Mouse (Mus musculus): ENCODE results near the gene Gm11168.
"Not testable (repeated sequence)": the region's sequence is repeated elsewhere in the genome, so short reads cannot be mapped to it uniquely, and the experiment has no call there.

Gene Gm11168

DNA sequence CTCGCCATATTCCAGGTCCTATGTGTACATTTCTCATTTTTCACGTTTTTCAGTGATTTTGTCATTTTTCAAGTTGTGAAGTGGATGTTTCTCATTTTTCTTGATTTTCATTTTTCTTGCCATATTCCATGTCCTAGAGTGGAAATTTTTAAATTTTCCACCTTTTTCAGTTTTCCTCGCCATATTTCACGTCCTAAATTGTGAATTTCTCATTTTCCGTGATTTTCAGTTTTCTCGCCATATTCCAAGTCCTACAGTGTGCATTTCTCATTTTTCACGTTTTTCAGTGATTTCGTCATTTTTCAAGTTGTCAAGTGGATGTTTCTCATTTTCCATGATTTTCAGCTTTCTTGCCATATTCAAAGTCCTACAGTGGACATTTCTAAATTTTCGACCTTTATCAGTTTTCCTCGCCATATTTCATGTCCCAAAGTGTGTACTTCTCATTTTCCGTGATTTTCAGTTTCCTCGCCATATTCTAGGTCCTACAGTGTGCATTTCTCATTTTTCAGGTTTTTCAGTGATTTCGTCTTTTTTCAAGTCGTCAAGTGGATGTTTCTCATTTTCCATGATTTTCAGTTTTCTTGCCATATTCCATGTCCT lies at the start of gene Gm11168:
Gm11168 (plus strand) TSS at position 553 of the 603 bp plus-strand sequence.
- in situ Hi-C loops (cut with MseI, MboI) = not testable (repeated sequence)

DNA sequence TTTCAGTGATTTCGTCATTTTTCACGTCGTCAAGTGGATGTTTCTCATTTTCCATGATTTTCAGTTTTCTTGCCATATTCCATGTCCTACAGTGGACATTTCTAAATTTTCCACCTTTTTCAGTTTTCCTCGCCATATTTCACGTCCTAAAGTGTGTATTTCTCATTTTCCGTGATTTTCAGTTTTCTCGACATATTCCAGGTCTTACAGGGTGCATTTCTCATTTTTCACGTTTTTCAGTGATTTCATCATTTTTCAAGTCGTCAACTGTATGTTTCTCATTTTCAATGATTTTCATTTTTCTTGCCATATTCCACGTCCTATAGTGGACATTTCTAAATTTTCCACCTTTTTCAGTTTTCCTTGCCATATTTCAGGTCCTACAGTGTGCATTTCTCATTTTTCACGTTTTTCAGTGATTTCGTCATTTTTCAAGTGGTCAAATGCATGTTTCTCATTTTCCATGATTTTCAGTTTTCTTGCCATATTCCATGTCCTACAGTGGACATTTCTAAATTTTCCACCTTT lies 2.6 kb upstream of the Gm11168 start, which contains the start of gene Gm10722:
Gm10722 (plus strand) TSS at position 478 of the 528 bp plus-strand sequence.
- in situ Hi-C loops (cut with MseI, MboI) = not testable (repeated sequence)

DNA sequence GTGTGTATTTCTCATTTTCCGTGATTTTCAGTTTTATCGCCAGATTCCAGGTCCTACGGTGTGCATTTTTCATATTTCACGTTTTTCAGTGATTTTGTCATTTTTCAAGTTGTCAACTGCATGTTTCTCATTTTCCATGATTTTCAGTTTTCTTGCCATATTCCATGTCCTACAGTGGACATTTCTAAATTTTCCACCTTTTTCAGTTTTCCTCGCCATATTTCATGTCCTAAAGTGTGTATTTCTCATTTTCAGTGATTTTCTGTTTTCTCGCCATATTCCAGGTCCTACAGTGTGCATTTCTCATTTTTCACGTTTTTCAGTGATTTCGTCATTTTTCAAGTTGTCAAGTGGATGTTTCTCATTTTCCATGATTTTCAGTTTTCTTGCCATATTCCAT lies 2.1 kb upstream of the Gm11168 start:
- in situ Hi-C loops (cut with MseI, MboI) = not testable (repeated sequence)

DNA sequence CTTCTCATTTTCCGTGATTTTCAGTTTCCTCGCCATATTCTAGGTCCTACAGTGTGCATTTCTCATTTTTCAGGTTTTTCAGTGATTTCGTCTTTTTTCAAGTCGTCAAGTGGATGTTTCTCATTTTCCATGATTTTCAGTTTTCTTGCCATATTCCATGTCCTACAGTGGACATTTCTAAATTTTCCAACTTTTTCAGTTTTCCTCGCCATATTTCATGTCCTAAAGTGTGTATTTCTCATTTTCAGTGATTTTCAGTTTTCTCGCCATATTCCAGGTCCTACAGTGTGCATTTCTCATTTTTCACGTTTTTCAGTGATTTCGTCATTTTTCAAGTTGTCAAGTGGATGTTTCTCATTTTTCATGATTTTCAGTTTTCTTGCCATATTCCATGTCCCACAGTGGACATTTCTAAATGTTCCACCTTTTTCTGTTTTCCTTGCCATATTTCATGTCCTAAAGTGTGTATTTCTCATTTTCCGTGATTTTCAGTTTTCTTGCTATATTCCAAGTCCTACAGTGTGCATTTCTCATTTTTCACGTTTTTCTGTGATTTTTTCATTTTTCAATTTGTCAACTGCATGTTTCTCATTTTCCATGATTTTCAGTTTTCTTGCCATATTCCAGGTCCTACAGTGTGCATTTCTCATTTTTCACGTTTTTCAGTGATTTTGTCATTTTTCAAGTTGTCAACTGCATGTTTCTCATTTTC lies 1.0 kb upstream of the Gm11168 start:
- in situ Hi-C loops (cut with MseI, MboI) = not testable (repeated sequence)

DNA sequence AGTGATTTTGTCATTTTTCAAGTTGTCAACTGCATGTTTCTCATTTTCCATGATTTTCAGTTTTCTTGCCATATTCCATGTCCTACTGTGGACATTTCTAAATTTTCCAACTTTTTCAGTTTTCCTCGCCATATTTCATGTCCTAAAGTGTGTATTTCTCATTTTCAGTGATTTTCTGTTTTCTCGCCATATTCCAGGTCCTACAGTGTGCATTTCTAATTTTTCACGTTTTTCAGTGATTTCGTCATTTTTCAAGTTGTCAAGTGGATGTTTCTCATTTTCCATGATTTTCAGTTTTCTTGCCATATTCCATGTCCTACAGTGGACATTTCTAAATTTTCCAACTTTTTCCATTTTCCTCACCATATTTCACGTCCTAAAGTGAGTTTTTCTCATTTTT lies 3.0 kb downstream of the Gm11168 start:
- in situ Hi-C loops (cut with MseI, MboI) = not testable (repeated sequence)

DNA sequence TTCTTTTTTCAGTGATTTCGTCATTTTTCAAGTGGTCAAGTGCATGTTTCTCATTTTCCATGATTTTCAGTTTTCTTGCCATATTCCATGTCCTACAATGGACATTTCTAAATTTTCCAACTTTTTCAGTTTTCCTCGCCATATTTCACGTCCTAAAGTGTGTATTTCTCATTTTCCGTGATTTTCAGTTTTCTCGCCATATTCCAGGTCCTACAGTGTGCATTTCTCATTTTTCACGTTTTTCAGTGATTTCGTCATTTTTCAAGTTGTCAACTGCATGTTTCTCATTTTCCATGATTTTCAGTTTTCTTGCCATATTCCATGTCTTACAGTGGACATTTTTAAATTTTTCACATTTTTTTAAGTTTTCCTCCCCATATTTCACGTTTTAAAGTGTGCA lies 3.5 kb downstream of the Gm11168 start:
- in situ Hi-C loops (cut with MseI, MboI) = not testable (repeated sequence)

DNA sequence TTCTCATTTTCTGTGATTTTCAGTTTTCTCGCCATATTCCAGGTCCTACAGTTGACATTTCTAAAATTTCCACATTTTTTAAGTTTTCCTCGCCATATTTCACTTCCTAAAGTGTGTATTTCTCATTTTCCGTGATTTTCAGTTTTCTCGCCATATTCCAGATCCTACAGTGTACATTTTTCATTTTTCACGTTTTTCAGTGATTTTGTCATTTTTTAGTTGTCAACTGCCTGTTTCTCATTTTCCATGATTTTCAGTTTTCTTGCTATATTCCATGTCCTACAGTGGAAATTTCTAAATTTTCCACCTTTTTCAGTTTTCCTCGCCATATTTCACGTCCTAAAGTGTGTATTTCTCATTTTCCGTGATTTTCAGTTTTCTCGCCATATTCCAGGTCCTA lies 4.1 kb downstream of the Gm11168 start:
- in situ Hi-C loops (cut with MseI, MboI) = not testable (repeated sequence)

DNA sequence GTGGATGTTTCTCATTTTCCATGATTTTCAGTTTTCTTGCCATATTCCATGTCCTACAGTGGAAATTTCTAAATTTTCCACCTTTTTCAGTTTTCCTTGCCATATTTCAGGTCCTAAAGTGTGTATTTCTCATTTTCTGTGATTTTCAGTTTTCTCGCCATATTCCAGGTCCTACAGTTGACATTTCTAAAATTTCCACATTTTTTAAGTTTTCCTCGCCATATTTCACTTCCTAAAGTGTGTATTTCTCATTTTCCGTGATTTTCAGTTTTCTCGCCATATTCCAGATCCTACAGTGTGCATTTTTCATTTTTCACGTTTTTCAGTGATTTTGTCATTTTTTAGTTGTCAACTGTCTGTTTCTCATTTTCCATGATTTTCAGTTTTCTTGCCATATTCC lies 6.2 kb downstream of the Gm11168 start:
- in situ Hi-C loops (cut with MseI, MboI) = not testable (repeated sequence)

DNA sequence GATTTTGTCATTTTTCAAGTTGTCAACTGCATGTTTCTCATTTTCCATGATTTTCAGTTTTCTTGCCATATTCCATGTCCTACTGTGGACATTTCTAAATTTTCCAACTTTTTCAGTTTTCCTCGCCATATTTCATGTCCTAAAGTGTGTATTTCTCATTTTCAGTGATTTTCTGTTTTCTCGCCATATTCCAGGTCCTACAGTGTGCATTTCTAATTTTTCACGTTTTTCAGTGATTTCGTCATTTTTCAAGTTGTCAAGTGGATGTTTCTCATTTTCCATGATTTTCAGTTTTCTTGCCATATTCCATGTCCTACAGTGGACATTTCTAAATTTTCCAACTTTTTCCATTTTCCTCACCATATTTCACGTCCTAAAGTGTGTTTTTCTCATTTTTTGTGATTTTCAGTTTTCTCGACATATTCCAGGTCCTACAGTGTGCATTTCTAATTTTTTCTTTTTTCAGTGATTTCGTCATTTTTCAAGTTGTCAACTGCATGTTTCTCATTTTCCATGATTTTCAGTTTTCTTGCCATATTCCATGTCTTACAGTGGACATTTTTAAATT lies 9.0 kb downstream of the Gm11168 start:
- in situ Hi-C loops (cut with MseI, MboI) = not testable (repeated sequence)

DNA sequence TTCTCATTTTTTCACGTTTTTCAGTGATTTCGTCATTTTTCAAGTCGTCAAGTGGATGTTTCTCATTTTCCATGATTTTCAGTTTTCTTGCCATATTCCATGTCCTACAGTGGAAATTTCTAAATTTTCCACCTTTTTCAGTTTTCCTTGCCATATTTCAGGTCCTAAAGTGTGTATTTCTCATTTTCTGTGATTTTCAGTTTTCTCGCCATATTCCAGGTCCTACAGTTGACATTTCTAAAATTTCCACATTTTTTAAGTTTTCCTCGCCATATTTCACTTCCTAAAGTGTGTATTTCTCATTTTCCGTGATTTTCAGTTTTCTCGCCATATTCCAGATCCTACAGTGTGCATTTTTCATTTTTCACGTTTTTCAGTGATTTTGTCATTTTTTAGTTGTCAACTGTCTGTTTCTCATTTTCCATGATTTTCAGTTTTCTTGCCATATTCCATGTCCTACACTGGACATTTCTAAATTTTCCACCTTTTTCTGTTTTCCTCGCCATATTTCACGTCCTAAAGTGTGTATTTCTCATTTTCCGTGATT lies 9.7 kb downstream of the Gm11168 start, which contains the start of gene Gm10721:
Gm10721 (plus strand) TSS at position 408 of the 547 bp plus-strand sequence.
- in situ Hi-C loops (cut with MseI, MboI) = not testable (repeated sequence)

DNA sequence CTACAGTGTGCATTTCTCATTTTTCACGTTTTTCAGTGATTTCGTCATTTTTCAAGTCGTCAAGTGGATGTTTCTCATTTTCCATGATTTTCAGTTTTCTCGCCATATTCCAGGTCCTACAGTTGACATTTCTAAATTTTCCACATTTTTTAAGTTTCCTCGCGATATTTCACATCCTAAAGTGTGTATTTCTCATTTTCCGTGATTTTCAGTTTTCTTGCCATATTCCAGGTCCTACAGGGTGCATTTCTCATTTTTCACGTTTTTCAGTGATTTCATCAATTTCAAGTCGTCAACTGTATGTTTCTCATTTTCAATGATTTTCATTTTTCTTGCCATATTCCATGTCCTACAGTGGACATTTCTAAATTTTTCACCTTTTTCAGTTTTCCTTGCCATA lies 12.2 kb downstream of the Gm11168 start, which contains the start of gene Gm10720:
Gm10720 (plus strand) TSS at position 301 of the 400 bp plus-strand sequence.
- in situ Hi-C loops (cut with MseI, MboI) = not testable (repeated sequence)

DNA sequence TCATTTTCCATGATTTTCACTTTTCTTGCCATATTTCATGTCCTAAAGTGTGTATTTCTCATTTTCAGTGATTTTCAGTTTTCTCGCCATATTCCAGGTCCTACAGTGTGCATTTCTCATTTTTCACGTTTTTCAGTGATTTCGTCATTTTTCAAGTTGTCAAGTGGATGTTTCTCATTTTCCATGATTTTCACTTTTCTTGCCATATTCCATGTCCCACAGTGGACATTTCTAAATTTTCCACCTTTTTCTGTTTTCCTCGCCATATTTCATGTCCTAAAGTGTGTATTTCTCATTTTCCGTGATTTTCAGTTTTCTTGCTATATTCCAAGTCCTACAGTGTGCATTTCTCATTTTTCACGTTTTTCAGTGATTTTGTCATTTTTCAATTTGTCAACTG lies 12.8 kb downstream of the Gm11168 start:
- in situ Hi-C loops (cut with MseI, MboI) = not testable (repeated sequence)

DNA sequence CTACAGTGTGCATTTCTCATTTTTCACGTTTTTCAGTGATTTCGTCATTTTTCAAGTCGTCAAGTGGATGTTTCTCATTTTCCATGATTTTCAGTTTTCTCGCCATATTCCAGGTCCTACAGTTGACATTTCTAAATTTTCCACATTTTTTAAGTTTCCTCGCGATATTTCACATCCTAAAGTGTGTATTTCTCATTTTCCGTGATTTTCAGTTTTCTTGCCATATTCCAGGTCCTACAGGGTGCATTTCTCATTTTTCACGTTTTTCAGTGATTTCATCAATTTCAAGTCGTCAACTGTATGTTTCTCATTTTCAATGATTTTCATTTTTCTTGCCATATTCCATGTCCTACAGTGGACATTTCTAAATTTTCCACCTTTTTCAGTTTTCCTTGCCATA lies 14.0 kb downstream of the Gm11168 start, which contains the start of gene Gm10719:
Gm10719 (plus strand) TSS at position 301 of the 400 bp plus-strand sequence.
- in situ Hi-C loops (cut with MseI, MboI) = not testable (repeated sequence)

DNA sequence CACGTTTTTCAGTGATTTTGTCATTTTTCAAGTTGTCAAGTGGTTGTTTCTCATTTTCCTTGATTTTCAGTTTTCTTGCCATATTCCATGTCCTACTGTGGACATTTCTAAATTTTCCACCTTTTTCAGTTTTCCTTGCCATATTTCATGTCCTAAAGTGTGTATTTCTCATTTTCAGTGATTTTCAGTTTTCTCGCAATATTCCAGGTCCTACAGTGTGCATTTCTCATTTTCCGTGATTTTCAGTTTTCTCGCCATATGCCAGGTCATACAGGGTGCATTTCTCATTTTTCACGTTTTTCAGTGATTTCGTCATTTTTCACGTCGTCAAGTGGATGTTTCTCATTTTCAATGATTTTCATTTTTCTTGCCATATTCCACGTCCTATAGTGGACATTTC lies 15.8 kb downstream of the Gm11168 start:
- in situ Hi-C loops (cut with MseI, MboI) = not testable (repeated sequence)

DNA sequence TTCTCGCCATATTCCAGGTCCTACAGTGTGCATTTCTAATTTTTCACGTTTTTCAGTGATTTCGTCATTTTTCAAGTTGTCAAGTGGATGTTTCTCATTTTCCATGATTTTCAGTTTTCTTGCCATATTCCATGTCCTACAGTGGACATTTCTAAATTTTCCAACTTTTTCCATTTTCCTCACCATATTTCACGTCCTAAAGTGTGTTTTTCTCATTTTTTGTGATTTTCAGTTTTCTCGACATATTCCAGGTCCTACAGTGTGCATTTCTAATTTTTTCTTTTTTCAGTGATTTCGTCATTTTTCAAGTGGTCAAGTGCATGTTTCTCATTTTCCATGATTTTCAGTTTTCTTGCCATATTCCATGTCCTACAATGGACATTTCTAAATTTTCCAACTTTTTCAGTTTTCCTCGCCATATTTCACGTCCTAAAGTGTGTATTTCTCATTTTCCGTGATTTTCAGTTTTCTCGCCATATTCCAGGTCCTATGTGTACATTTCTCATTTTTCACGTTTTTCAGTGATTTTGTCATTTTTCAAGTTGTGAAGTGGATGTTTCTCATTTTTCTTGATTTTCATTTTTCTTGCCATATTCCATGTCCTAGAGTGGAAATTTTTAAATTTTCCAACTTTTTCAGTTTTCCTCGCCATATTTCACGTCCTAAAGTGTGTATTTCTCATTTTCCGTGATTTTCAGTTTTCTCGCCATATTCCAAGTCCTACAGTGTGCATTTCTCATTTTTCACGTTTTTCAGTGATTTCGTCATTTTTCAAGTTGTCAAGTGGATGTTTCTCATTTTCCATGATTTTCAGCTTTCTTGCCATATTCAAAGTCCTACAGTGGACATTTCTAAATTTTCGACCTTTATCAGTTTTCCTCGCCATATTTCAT lies 16.9 kb downstream of the Gm11168 start:
- in situ Hi-C loops (cut with MseI, MboI) = not testable (repeated sequence)

DNA sequence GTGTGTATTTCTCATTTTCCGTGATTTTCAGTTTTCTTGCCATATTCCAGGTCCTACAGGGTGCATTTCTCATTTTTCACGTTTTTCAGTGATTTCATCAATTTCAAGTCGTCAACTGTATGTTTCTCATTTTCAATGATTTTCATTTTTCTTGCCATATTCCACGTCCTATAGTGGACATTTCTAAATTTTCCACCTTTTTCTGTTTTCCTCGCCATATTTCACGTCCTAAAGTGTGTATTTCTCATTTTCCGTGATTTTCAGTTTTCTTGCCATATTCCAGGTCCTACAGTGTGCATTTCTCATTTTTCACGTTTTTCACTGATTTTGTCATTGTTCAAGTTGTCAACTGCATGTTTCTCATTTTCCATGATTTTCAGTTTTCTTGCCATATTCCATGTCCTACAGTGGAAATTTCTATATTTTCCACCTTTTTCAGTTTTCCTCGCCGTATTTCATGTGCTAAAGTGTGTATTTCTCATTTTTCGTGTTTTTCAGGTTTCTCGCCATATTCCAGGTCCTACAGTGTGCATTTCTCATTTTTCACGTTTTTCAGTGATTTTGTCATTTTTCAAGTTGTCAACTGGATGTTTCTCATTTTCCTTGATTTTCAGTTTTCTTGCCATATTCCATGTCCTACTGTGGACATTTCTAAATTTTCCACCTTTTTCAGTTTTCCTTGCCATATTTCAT lies 19.3 kb downstream of the Gm11168 start:
- in situ Hi-C loops (cut with MseI, MboI) = not testable (repeated sequence)

DNA sequence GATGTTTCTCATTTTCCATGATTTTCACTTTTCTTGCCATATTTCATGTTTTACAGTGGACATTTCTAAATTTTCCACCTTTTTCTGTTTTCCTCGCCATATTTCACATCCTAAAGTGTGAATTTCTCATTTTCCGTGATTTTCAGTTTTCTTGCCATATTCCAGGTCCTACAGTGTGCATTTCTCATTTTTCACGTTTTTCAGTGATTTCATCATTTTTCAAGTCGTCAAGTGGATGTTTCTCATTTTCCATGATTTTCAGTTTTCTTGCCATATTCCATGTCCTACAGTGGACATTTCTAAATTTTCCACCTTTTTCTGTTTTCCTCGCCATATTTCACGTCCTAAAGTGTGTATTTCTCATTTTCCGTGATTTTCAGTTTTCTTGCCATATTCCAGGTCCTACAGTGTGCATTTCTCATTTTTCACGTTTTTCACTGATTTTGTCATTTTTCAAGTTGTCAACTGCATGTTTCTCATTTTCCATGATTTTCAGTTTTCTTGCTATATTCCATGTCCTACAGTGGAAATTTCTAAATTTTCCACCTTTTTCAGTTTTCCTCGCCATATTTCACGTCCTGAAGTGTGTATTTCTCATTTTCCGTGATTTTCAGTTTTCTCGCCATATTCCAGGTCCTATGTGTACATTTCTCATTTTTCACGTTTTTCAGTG lies 20.3 kb downstream of the Gm11168 start, which contains the start of gene Gm10718:
Gm10718 (plus strand) TSS at position 236 of the 673 bp plus-strand sequence.
- in situ Hi-C loops (cut with MseI, MboI) = not testable (repeated sequence)

DNA sequence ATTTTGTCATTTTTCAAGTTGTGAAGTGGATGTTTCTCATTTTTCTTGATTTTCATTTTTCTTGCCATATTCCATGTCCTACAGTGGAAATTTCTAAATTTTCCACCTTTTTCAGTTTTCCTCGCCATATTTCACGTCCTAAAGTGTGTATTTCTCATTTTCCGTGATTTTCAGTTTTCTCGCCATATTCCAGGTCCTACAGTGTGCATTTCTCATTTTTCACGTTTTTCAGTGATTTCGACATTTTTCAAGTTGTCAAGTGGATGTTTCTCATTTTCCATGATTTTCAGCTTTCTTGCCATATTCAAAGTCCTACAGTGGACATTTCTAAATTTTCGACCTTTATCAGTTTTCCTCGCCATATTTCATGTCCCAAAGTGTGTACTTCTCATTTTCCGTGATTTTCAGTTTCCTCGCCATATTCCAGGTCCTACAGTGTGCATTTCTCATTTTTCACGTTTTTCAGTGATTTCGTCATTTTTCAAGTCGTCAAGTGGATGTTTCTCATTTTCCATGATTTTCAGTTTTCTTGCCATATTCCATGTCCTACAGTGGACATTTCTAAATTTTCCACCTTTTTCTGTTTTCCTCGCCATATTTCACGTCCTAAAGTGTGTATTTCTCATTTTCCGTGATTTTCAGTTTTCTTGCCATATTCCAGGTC lies 21.0 kb downstream of the Gm11168 start:
- in situ Hi-C loops (cut with MseI, MboI) = not testable (repeated sequence)

DNA sequence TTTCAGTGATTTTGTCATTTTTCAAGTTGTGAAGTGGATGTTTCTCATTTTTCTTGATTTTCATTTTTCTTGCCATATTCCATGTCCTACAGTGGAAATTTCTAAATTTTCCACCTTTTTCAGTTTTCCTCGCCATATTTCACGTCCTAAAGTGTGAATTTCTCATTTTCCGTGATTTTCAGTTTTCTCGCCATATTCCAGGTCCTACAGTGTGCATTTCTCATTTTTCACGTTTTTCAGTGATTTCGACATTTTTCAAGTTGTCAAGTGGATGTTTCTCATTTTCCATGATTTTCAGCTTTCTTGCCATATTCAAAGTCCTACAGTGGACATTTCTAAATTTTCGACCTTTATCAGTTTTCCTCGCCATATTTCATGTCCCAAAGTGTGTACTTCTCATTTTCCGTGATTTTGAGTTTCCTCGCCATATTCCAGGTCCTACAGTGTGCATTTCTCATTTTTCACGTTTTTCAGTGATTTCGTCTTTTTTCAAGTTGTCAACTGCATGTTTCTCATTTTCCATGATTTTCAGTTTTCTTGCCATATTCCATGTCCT lies 21.8 kb downstream of the Gm11168 start, which contains the start of gene Gm10717:
Gm10717 (plus strand) TSS at position 506 of the 556 bp plus-strand sequence.
- in situ Hi-C loops (cut with MseI, MboI) = not testable (repeated sequence)

Measured in mouse trophoblast stem cell (cell line).